Mouse (Mus musculus) ovary, postnatal 36 days (tissue): ENCODE data around the gene Sephs2.

ENCODE experiments used
- DNase-seq: peaks from one replicate; pipeline ENCODE4 v3.0.0; 2022; ENCODE audit warnings: low spot score, mixed read lengths

Sephs2 gene

DNA sequence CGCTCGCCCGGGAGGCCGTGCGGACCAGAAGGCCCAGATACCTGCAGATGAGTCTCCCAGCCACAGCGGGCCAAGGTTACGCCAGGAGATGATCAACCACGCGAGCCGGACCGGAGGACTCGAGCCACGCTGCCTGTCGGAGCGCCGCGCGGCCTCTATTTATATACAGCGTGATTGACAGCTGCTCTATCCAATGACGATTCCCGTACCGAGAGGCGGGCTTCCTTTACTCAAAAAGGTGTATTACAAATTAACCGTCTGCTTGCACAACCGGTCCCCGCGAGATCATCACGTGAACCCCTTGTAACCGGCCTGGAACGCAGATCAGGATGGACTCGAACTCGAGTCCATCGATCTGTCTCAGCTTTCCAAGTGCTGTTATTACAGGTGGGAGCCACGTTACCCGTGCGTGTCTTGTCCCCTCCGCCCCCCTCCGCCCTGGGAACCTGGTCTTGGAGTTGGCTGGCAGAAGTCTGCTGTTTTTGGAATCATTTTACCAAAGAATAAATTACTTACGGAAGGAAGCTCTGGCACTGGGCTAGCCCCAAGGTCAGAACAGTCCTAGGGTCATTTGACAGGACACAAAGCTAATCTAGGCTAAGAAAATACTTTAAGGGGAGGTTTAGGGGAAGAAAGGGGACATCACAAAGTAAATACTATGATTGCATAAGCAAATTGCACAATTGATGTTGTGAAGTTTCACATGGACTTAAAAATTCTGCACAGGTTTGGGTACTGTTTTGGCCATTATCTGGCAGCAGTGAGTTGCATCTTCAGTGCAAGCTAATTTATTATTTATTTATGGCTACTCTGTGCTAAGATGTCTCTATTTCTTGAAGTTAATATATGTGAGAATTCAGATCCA is at the start of gene Sephs2:
Gene Sephs2 (minus strand): TSS at position 131 of the 865 bp plus-strand sequence.
- peak; percentile 91 for DNase-seq

- DNase-seq: no peak
Measured at GRCm38 (mm10) chr7:127322085-127322484, 48.2 kb upstream of the Sephs2 start.

GRCm38 (mm10) chr7:127321106-127321505 is 47.3 kb upstream of the Sephs2 start:
- no peak for DNase-seq

DNA sequence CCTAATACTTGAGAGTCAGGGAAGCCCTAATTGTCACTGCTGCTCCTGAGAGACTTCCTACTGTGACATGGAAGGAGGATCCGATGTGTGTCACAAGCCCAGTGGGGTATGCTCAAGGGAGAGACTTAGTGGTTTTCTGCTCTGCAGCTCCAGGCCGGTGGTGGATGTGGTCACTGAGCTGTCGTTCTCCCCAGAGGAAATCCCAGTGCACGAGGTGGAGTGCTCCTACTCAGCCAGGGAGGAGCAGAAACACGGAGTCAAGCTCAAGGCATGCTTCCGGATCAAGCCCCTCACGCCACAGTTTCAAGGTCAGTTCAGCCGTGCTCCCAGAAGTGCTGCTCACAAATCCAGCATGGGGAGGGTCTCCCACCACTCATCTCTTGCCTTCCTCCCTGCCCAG is 40.1 kb upstream of the Sephs2 start:
- DNase-seq: no peak

DNA sequence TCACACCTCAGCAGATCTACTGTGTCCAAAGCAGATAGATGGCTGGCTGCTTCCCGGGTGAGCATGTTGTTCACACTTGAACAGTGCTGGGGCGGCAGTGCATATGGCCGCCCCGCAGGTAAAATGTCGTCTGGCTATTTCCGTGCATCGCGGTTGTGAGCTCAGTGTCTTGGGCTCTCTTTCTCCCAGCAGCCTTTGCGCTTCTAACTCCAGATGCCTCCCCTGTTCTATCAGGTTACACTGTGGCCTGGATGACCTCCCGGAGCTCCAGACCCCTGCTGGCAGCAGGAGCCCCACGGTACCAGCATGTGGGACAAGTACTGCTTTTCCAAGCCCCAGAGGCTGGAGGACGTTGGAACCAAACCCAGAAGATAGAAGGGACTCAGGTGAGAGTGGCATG is 36.1 kb upstream of the Sephs2 start:
- DNase-seq: no peak

GRCm38 (mm10) chr7:127308887-127309286 is 35.0 kb upstream of the Sephs2 start:
- no peak for DNase-seq

DNA sequence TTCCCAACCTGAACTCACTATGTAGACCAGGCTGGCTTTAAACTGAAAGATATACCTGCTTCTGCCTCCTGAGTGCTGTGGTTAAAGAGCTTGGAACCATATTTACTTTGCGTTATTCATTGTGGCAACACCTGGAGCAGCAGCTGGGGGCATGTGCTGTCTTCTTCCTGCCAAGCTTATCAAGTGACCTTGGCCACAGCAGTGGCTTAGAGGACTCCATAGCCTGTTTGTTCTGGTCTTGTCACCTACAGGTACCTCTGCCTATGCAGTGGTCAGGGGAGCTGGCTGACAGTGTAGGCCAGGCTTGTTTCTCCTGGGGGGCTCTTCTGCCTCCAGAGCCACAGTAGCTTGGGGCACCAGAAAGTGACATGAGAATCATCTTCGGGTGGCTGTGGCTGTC is 34.6 kb upstream of the Sephs2 start:
- no peak for DNase-seq

DNA sequence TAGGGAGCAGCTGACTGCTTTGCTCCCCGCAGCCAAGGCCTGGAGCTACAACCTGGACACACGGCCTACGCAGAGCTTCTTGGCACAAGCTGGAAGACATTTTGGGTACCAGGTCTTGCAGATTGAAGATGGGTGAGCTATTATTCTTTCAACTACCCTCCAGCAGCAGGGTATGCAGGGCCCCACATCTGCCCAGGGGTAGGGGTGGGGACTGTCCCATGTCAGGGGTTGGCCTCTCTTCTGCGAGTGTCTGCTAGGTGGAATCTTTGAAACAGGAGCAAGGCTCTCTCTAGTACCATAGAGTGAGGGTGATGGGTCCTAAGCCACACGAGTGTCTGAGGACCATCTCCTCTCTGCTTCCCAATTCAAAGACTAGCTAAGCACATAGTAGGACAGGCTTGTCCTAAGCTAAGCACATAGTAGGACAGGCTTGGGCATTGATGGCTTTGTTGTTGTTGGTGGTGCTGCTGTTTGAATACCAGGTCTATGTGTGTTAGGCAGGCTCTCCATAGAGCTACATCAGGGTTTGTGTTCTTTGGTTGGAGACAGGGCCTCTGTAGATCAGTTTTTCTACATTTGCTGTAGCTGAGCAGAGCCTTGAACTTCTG is 23.8 kb upstream of the Sephs2 start:
- DNase-seq: no peak

- no peak for DNase-seq
Measured at GRCm38 (mm10) chr7:127296786-127297555, 23.1 kb upstream of the Sephs2 start.

GRCm38 (mm10) chr7:127296098-127296497 is 22.2 kb upstream of the Sephs2 start, which contains the start of gene Itgal:
Itgal (plus strand) TSS chr7:127296260.
- DNase-seq: no peak

DNA sequence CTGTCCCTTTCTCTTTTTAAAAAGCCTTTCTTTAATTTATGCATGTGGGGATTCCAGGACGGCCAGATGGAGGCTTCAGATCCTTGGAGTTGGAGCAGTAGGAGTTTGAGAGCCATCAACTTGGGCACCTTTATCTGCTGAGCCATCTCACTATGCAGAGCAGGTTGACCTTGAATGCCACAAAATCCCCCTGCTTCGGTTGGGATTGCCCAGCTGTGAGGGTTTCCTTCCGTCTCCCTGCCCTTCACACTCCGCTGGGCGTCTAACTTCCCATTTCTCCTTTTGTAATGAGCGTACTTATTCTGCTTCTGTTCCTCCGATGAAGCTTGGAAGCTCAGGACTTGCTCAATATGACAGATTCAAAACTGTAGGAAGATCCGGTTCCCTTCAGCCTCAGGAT is 16.3 kb upstream of the Sephs2 start:
- DNase-seq: no peak

DNA sequence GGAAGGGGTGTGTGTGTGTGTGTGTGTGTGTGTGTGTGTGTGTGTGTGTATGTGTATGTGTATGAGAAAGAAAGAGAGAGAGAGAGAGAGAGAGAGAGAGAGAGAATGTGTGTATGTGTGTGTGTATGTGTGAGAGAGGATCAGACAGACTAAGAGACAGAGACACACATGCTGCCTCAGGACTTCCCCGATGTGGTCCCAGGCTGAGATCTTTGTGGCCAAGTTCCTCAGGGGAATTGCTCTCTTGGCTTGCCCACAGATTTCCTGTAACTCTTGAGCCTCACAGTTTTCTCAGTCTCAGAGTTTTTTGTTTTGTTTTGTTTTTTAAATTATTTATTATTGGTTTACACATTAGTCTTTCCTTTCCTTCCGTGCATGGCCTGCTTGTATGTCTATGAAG is 15.5 kb upstream of the Sephs2 start:
- DNase-seq: no peak

DNA sequence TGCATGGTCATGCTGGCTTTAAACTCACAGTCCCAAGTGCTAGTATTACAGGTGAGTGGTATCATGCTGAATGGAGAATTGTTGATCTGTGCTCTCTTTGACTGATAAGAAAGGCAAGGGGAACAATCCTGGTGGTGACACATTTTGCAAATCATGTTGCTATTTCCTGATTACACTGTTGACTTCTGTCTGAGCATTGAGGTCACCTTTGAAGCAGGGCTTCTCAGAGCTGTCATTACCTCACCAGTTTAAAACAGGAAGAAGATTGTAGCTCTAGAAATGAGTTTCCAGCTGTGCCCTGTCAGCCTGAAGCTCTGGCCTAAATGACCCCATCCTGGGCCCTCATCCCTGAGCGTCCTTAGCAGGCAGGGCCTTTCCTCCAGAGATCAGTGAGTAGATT is 14.1 kb upstream of the Sephs2 start:
- no peak for DNase-seq

DNA sequence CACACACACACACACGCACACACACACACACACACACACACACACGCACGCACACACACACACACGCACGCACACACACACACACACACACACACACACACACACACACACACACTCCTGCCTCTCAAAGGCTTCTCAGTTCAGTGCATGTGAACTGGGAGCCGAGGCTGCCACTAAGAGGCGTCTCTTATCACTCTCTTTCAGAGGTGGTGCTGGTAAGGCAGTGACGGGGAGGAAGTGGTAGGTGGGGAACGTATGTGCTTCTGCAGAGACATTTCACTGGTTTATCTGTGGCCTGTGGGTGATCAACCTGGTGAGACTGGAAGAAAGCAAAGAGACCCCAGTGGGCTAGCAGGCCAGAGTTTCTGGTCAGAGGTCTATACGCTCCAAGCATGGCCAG is 11.3 kb upstream of the Sephs2 start:
- DNase-seq: no peak

GRCm38 (mm10) chr7:127282190-127282589 is 8.3 kb upstream of the Sephs2 start:
- no peak for DNase-seq

- no peak for DNase-seq
Measured at GRCm38 (mm10) chr7:127281114-127281513, 7.3 kb upstream of the Sephs2 start.

- no peak for DNase-seq
Measured at GRCm38 (mm10) chr7:127280092-127280491, 6.2 kb upstream of the Sephs2 start.

GRCm38 (mm10) chr7:127278311-127278710 is 4.5 kb upstream of the Sephs2 start:
- DNase-seq: no peak

- DNase-seq: no peak
Measured at GRCm38 (mm10) chr7:127276519-127276961, 2.7 kb upstream of the Sephs2 start.

DNA sequence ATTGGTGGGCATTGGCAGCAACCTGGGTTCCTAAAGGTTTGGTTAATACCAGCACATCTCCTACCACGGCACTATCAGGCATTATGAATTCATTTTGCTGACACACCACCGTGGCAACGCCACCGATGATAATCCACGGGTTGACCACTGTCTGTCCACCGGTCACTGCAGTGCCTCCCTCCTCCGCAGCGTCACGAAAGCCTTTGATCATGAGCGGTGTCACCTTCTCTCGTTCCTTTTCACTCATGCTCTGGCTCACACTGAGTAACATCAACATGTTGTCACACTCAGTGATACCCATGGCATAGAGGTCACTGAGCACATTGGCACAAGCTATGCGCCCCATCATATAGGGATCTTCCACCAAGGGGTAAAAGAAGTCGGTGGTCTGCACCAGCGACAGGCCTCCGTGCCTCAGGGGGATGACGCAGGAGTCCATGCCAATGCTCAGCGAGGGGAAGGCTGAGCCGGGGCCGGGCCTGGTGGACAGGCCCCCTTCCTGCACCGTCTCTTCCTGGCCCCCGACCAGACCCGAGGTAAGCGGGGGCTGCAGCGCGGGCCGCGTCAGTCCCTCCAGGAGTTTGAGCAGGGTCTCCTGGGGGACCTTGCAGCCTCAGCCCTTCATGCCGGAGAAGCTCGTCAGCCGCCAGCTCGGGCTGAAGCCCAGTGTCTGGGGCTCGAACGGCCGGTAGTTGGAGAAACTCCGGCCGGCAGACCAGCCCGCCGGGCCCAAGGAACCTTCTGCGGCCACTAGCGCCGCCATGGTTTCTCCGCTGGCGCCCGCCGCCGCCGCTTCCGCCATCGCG is 534 bp downstream of the Sephs2 start:
- no peak for DNase-seq

DNA sequence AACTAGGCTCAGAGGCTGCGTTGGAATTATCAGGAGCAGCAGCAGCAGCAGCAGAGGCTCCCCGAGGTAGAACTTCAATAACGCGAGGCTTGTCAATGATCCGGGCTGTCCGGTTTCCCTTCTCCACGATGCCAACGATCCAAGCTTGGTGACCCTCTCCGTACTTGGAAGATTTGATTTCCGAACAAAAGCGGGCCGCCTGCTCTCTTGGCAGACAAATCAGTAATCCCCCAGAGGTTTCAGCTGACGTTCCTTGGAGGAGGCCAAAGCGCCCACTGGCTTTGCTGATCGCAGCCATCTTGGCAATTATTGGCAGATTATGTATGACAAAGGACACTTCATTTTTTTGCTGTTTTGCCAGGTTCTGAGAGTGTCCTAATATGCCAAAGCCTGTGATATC is 1.3 kb downstream of the Sephs2 start:
- no peak for DNase-seq

DNA sequence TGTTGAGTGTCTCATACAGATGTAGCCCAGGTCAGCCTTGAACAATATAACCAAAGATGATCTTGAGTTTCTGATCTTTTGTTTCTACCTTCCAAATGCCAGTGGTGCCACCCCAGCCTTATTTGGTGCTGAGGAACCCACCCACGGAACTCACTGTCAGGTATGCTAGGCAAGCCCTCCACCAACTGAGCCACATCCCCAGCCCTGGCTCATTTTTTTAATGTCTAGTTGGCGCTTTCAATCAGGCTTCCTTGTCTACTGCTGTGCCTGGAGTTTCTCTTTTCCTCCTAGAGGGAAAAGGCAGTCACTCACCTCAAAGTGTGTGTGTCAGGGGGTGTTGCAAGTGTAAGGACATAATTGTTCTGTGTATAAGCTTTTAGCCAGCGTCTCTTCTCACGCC is 2.8 kb downstream of the Sephs2 start:
- DNase-seq: no peak
